Mouse (Mus musculus) adrenal gland, postnatal 25 days (tissue): ENCODE data around the gene Tex30. TPM values are rescaled to one million over a fixed set of nuclear protein-coding genes. Genes with fewer than 3 reads are reported as not detected.

Experiments used
- DNase-seq: peaks from one replicate; pipeline ENCODE4 v3.0.0; 2021; ENCODE audit warnings: mixed read lengths
- total RNA-seq: library from RNA; stranded (reverse); gene quantifications from 2 replicates; pipeline ENCODE4 v1.2.3, GENCODE M21; 2021

Tex30 gene
- total RNA-seq, 1 experiment from 2014 or later: 10.5 TPM

DNA sequence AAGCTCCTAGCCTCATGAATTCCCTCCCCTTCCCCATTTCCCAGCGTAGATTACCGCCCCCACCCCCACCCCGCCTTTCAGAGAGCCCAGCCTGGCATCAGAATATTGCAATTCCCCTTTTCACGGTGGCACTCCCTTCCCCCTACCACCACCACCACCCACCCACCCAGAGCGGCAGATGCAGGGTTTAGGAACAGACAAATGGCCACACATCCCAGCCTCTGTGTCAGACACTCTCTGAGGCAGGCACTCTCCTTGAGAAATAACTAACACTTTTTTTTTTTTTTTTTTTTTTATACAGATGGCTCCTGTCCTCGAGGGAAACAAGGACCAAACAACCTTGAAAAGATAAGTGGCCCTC is 59.7 kb downstream of the Tex30 start:
- DNase-seq: no peak

- peak; percentile 63 for DNase-seq
These were observed 60.3 kb downstream of the Tex30 start for GRCm38 (mm10) chr1:44041797-44042554.

Other genes starting within 250 kb of the Tex30 start
- gene Tpp2, start 168.8 kb downstream of the Tex30 start, total RNA-seq: 50.7 and 57.8 TPM in 2 replicates
- not detected in 2 replicates for gene Mettl21c, start 82.4 kb downstream of the Tex30 start, total RNA-seq
- 0.09 TPM in 1 of 2 replicates, not detected in the other for gene Gm8251, start 40.5 kb downstream of the Tex30 start, total RNA-seq
- 22.0 and 25.6 TPM in 2 replicates for gene Kdelc1, start 16.4 kb upstream of the Tex30 start, total RNA-seq
- 20.8 and 26.5 TPM in 2 replicates for gene Bivm, start 16.5 kb upstream of the Tex30 start, total RNA-seq
- 20.2 and 21.3 TPM in 2 replicates for gene Ercc5, start 45.3 kb upstream of the Tex30 start, total RNA-seq
- not detected in 2 replicates for gene Mettl21e, start 116.5 kb upstream of the Tex30 start, total RNA-seq